Mouse (Mus musculus): Measurements from ENCODE around the gene Serpinb9c.
A peak's percentile ranks its signal among the peaks of the same experiment; 100 is the strongest.
"Not testable (repeated sequence)": the region's sequence is repeated elsewhere in the genome, so short reads cannot be mapped to it uniquely, and the experiment has no call there.

Serpinb9c gene

GRCm38 (mm10) chr13:33159642-33160041, at the start of gene Serpinb9c:
Gene Serpinb9c, minus strand, starts transcription at chr13:33159742.
- no peak for DNase-seq (ENCODE audit: low read depth)

- DNase-seq (ENCODE audit: low read depth) = peak; percentile 20
These were observed 40.2 kb upstream of the Serpinb9c start for GRCm38 (mm10) chr13:33199740-33200139.

- no peak for DNase-seq (ENCODE audit: low read depth)
These were observed 33.1 kb upstream of the Serpinb9c start, which contains the start of gene Serpinb9d for GRCm38 (mm10) chr13:33192659-33193058. Gene Serpinb9d, plus strand, starts transcription at chr13:33192959.

- not testable (repeated sequence) for DNase-seq (ENCODE audit: low read depth)
These were observed 30.9 kb upstream of the Serpinb9c start for GRCm38 (mm10) chr13:33190486-33190885.

- DNase-seq (ENCODE audit: low read depth) = no peak
These were observed 18.1 kb downstream of the Serpinb9c start for GRCm38 (mm10) chr13:33141435-33141834.

GRCm38 (mm10) chr13:33137717-33138116, 21.8 kb downstream of the Serpinb9c start:
- no peak for DNase-seq (ENCODE audit: low read depth)

- no peak for DNase-seq (ENCODE audit: low read depth)
These were observed 46.5 kb downstream of the Serpinb9c start for GRCm38 (mm10) chr13:33113054-33113453.

GRCm38 (mm10) chr13:33105626-33106025, 53.9 kb downstream of the Serpinb9c start:
- no peak for DNase-seq (ENCODE audit: low read depth)

Data from 416B (cell line).